Mouse (Mus musculus) layer of hippocampus, adult 2 months (tissue): ENCODE data around the gene Lrriq4. TPM values are rescaled to one million over a fixed set of nuclear protein-coding genes. Genes with fewer than 3 reads are reported as not detected.
A peak's percentile ranks its signal among the peaks of the same experiment; 100 is the strongest.

Source experiments
- DNase-seq, 2 experiments: peaks; one replicate each; pipeline ENCODE4 v3.0.0; 2022; ENCODE audit warnings: low spot score in 2 of 2
- H3K27ac ChIP-seq: fragments of 200-600 bp; 2 replicates; pipeline ENCODE4 v1.8.1; 2022
- H3K4me3 ChIP-seq: fragments of 200-600 bp; 2 replicates; pipeline ENCODE4 v1.8.1; 2022; ENCODE audit warnings: mild to moderate bottlenecking
- CTCF ChIP-seq: fragments of 200-600 bp; conservative IDR thresholded peaks from 2 replicates; pipeline ENCODE4 v1.8.1; 2022; ENCODE audit warnings: antibody characterized with exemption, mild to moderate bottlenecking, moderate library complexity
- long read RNA-seq, 2 experiments: library from polyadenylated mRNA; stranded (forward); transcript quantifications; one replicate each; pipeline ENCODE4 v2.0.0; 2021; ENCODE audit warnings: borderline mapping rate in 2 of 2
- total RNA-seq, 2 experiments: library from RNA; stranded (reverse); gene quantifications; 2 replicates each; pipeline ENCODE4 v1.2.3; 2021

The Lrriq4 gene
- total RNA-seq: not detected
- long read RNA-seq, experiment 1: 0 reads
- long read RNA-seq, experiment 2: 0 reads

DNA sequence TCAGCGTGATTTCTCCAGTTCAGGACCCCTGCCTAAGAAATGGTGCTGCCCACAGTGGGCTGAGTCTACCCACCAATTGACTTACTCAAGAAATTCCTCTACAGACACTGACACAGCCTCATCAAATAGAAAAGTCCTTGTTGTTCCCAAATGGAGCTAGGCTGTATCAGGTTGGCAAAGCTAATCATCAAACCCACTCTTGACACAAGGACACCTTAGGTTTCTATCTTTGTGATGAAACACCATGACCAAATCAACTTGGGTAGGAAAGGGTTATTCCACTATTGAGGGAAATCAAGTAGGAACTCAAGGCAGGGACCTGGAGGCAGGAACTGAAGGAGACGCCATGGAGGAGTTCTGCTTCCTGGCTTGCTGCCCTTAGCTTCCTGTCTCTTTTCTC, at the start of gene Lrriq4:
Gene Lrriq4 (plus strand): TSS at position 301 of the 400 bp plus-strand sequence.
- TF ChIP-seq CTCF: no peak

DNA sequence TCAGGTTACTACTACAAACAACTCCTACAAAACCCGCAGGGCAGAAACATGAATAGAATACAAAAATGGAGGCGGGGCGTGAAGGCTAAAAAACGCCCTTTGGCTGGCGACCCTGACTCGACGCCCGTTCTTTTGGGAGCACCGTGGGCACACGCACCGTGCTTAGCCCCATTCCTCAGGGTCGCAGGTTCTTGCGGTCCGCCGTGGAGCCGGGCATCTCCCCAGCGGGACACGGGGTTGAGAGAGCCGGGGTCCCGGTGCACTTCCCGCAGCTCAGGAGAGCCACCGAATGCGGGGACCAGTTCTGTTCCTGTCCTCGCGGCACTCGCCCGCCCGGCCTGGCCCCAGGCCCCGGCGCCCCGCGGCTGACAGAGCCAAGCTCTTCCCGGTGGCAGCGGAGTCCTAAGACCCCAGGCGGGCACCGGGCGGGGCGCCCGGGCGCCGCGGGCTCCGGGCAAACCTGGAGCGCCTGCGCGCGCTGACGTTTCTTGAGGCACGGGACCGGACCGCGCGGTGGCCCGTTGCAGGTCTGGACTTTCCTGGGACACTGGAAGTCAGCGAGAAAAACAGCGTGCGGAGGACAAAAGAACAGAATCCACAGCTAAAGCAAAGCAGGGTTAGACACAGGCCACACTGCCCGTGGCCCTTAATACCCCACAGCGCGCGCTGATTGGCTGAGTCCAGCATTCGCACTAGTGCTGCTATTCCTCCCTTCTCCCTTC, 49.0 kb upstream of the Lrriq4 start:
- DNase-seq: peak in 1 of 2 experiments; percentile 24
- Histone ChIP-seq H3K27ac (peak overlapping the region; percentile 80), H3K4me3 (peak overlapping the region; percentile 82)
- TF ChIP-seq CTCF: no peak

More for the DNA sequence above, at the start of gene Lrriq4:
- DNase-seq: no peak
- no peak within 1 kb of the TSS for H3K4me3 ChIP-seq
- no peak within 1 kb of the TSS for H3K27ac ChIP-seq

- no peak overlapping the region for H3K27ac ChIP-seq
- DNase-seq: no peak
- H3K4me3 ChIP-seq: no peak overlapping the region
- no peak for TF ChIP-seq CTCF
Observed at GRCm38 (mm10) chr3:30597271-30597670, 47.0 kb upstream of the Lrriq4 start.

DNA sequence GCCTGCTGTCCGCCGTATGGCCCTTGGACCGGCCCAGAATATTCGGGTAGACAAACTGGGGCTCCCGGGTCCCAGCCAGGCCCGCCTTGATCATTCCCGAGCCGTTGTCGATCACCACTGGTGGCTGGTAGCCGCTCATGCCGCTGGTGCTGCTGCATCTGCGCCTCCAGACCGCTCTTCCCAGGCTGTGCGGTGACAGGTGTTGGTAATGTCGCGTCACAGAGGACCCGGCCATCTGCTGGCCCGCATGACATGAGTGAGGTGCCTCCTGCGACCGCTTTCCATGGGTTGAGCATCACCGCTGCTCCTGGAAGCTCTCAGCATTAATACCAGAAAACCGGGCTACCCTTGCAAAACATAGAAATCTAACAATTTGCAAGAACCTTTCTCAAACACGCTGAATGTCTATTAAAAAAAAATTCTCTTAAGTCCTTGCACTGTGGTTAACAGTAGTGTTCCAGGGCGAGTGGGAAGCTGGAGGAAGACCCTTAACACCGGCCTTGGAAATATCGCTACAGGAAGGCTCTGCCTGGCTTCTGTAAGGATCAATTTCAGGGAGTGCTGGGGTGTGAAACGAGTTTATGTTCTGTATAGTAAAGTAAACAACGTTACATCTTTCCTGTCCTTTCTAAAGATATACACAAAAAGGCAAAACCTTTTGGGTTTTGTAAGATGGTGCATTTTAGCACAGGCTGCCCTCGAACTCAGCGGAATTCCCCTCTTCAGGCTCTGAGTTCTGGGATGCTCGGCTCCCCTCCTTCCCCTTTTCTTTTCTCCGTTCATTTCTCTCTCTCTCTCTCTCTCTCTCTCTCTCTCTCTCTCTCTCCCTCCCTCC, 44.4 kb upstream of the Lrriq4 start, which contains the start of gene Actrt3:
Gene Actrt3 (minus strand): TSS at position 229 of the 835 bp plus-strand sequence.
- peak within 1 kb of the TSS; percentile 79 for H3K4me3 ChIP-seq
- DNase-seq: peak; percentile 39 to 45
- TF ChIP-seq CTCF: 0 out of 2 replicates have a peak, but pooled peaks have one; percentile 13
- peak within 1 kb of the TSS; percentile 99 for H3K27ac ChIP-seq

DNA sequence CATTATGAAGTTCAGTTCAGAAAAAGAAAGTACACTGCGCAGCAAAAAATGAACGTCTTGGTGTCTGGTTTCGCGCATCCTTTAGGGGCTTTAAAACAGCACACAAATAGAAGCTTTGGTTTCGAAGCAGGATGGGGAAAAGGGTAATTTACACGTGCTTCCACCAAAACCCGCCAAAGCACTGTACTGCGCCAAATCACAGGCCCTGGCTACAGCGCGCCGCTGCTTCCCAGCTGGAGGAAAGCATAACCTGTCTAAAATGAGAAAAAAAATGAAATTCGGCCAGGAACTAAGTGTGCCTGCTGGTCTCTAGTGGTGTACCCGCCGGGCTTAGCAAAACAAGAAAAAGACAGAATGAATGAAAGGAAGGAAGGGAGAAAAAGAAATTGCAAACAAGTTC, 43.6 kb upstream of the Lrriq4 start:
- Histone ChIP-seq H3K27ac (peak overlapping the region; percentile 99), H3K4me3 (peak overlapping the region; percentile 79)
- no peak; the same call in 1 of the 2 replicates for TF ChIP-seq CTCF
- peak; percentile 24 to 38 for DNase-seq

GRCm38 (mm10) chr3:30601175-30601574, 43.1 kb upstream of the Lrriq4 start:
- Histone ChIP-seq H3K27ac (peak overlapping the region; percentile 99), H3K4me3 (peak overlapping the region; percentile 79)
- TF ChIP-seq CTCF: no peak
- peak; percentile 84 to 88 for DNase-seq

- no peak for DNase-seq
- TF ChIP-seq CTCF: no peak
- peak overlapping the region; percentile 79 for H3K4me3 ChIP-seq
- peak overlapping the region; percentile 99 for H3K27ac ChIP-seq
Observed at GRCm38 (mm10) chr3:30601610-30602064, 42.7 kb upstream of the Lrriq4 start.

DNA sequence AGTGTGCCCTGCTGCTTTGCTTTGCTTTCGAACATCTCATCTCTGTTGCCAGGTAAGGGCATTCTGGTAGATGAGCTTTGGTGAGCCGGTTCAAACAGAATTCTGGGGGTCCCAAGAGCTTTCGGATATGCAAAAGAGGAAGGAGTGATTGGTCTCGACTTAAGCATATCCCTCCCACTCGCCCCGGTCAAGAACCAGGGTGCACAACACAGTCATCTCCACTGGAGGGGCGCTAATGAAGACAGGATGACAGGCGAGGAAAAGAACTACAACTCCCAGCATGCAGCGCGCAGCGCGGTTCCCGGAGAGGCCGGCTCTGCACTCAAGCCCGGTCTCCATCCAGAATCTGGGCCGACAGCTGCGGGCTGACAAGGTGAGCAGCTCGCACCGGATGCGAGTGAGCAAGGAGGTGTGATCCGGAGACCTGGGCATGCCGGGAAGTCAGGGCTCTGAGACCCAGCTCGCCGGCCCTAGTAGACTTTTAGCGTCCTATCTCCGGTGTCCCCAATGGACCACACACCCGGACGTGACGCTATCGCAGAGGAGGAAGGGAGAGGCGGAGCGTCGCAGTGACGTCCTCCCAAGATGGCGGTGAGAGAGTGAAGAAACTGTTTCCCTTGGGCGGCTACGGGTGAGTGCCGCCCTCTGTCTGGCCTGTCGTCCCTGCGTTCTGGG, 42.1 kb upstream of the Lrriq4 start, which contains the start of gene Mynn:
Gene Mynn (plus strand): TSS at position 1 of the 675 bp plus-strand sequence.
- Histone ChIP-seq H3K27ac (peak within 1 kb of the TSS; percentile 99), H3K4me3 (peak within 1 kb of the TSS; percentile 79)
- DNase-seq: peak; percentile 94 to 96
- TF ChIP-seq CTCF: peak; percentile 76

DNA sequence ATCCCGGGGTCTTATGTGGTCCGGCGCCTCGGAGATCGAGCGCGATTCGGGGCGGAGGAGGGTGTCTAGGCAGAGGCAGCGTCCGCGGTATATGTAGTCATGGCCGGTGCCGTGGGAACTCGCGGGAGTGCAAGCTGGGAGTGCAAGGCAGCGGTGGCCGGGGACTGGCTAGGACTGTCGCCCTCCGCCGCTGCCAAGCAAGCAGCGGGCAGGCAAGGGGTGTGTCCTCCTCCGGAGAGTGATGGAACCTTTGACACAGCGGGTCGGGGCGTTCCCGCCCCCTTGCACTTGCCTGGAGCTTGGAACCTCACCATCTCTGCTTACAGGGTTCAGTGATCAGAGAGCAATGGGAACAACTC, 41.6 kb upstream of the Lrriq4 start:
- H3K27ac ChIP-seq: peak overlapping the region; percentile 99
- DNase-seq: peak in 1 of 2 experiments; percentile 25
- peak overlapping the region; percentile 79 for H3K4me3 ChIP-seq
- no peak for TF ChIP-seq CTCF

DNA sequence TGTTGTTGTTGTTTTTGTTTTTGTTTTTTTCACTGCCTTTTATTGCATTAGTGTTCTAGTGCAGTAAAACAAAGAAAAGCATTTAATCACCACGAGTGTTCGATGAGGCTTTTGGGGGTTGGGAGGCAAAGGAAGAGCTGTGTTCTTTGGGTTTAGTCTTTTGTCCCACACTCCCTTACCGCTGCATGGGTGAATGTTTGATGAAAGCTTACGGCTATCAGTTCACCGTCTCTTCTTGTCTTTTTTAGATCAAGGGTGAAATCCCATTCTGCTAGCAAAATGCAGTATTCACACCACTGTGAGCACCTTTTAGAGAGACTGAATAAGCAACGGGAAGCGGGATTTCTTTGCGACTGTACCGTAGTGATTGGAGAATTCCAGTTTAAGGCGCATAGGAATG, 41.1 kb upstream of the Lrriq4 start:
- TF ChIP-seq CTCF: no peak
- H3K4me3 ChIP-seq: peak overlapping the region; percentile 79
- no peak for DNase-seq
- no peak overlapping the region for H3K27ac ChIP-seq

- no peak for TF ChIP-seq CTCF
- Histone ChIP-seq H3K27ac (no peak overlapping the region), H3K4me3 (no peak overlapping the region)
- no peak for DNase-seq
Observed at GRCm38 (mm10) chr3:30608999-30609398, 35.3 kb upstream of the Lrriq4 start.

DNA sequence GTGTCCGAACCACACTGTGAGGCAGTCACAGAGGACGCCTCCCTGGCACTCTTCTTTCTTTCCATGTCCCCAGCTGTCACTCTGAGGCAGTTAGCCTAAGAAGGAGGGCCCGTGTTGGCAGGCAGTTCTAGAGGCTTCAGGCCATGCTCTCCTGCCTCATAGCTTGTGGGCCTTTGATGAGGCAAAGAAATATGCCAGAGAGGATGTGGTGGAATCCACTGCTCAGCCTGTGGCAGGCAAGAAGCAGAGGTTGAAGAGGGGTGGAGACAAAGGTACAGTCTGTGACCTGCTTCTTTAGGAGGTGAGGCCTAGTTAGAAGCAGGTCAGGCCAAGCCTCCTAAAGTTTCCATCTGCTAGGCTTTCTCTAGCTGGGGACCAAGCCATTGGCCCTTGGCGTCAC, 33.4 kb upstream of the Lrriq4 start:
- TF ChIP-seq CTCF: no peak
- no peak overlapping the region for H3K4me3 ChIP-seq
- no peak for DNase-seq
- no peak overlapping the region for H3K27ac ChIP-seq
